Mouse (Mus musculus): Measurements from ENCODE around the gene Dtnbp1.

The Dtnbp1 gene

DNA sequence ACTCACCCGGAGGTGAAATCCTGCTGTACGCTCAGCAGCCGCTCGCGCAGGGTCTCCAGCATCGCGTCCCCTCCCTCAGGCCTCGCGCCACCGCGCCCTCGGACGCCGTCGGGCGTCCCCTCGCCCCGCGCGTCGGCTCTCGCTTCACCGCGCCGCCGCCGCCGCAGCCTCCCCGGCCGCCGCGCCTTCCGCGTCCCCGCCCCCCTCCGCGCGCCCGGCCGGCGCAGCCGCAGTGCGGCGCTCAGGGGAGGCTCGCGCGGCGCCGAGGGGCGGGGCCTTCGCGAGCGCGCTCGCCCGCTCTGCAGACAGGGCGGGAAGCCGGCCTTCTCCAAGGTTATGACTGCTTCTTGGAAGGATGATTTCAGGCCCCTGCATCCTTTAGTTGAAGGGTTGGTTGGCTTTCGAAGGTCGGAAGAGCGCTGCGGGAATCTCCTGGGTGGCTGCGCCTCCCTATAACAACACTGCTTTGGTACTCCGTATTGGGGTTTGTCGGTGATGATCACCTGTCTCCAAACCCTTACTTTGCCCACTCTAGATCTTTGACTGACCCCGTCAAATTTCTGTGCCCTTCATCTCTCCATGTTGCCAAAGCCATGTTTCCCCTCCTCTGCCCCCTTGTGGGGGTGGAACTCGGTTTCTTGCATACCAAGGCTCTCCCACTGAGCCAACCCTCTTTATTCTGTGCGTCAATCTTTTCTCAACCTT lies at the start of gene Dtnbp1:
TSS of gene Dtnbp1 (minus strand) at position 237 of the 705 bp plus-strand sequence.
- in situ Hi-C loops (cut with MboI) = no loop called here

DNA sequence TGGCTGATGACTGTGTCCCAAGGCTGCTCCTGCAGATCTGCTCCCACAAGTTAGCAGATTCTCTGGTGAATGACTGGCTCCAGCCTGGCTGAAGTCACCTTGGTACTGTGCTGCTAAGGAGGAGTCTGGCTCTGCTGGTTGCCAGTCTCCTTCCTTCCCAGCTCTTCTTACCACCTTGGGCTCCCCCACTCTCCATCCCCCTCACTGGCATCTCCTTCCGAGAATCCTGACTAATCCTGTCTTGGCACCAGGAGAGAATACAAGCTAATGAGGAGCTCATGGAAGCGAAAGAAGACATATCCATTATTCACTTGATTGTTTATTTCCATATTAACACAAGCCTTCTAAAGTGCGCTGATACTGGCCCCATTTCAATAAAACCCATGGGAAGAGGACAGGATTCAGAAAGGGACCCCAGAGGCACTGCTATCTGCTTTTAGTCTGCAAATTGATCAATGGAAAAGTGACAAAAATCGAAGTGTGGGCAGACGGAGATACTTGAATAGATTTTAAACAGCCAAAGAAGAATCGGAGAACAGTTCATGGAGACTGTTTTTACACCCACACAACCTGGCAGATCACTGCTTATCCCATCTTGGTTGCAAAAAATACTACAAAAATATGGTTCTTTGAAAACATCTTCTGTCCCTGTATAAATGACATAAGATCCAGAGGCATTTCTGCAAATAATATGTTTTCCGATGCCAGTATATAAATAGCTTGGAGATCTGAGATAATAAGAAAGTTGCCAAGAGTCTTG lies 47.5 kb upstream of the Dtnbp1 start:
- in situ Hi-C loops (cut with MboI) = no loop called here

GRCm38 (mm10) chr13:45043466-45043865 lies 41.5 kb upstream of the Dtnbp1 start:
- in situ Hi-C loops (cut with MboI) = no loop called here

GRCm38 (mm10) chr13:45040741-45041140 lies 38.8 kb upstream of the Dtnbp1 start:
- in situ Hi-C loops (cut with MboI) = no loop called here

- in situ Hi-C loops (cut with MboI) = no loop called here
Observed at GRCm38 (mm10) chr13:45040195-45040594, 38.2 kb upstream of the Dtnbp1 start.

GRCm38 (mm10) chr13:45036417-45036816 lies 34.5 kb upstream of the Dtnbp1 start:
- in situ Hi-C loops (cut with MboI) = no loop called here

DNA sequence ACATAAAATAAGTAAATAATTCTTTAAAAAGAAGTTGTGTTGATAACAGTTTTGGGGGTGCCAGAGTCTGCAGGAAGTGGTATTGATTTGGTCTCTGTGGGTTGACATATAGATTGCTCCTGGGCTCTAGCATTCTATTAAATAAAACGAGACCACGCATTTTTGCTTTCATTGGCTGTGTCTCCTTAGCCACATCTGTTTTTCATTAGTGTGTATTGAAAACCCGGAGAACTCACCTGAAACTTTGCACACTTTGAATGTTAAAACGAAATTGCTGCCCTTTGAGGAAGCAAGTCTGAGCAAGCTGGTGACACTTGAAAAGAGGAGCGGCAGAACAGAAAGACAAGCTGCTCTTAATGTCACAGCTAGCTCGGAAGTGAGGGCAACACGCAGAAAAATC lies 32.8 kb upstream of the Dtnbp1 start:
- in situ Hi-C loops (cut with MboI) = loop anchor here (5.0 kb wide), 1 partner anchor 443 kb away; no protein-coding TSS in a partner anchor

DNA sequence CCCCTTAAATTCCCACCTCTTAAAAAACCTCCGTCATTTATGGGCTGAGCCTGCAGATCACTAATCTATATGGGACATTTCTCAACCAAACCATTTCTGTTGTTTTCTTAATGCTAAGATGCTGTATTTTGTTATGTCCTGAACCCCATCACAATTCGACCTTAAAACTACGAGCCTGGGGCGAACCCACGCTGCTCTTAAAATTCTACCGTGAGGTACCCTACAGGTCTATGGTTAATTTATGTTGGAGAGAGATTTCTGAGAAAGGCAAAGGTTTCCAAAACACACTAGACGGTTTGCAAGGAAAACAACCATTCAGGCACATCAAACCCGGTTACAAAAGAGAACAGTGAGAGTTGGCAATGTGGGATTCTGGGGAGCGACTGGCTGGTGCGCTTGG lies 31.4 kb upstream of the Dtnbp1 start:
- in situ Hi-C loops (cut with MboI) = loop anchor here (5.0 kb wide), 1 partner anchor 444 kb away; no protein-coding TSS in a partner anchor

- in situ Hi-C loops (cut with MboI) = loop anchor here (5.0 kb wide), 1 partner anchor 445 kb away; no protein-coding TSS in a partner anchor
Observed at GRCm38 (mm10) chr13:45032484-45032883, 30.5 kb upstream of the Dtnbp1 start.

DNA sequence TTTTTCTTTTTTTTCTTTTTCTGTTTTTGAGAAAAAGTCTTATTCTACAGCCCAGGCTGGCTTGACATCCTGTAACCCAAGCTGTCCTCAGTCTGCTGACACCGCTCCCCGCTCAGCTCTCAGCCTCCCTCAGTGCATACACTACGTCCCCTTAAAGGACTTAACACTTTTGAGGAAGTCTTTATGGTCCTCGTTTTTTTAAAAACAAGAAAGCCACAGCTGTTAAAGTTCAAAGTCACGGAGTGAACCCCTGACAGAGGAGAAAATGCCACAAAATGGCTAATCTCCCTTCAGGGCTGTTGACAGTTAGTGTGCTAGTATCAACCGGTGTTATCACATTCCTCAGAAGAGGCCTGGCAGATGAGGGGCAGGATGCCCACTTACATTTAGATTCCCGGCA lies 29.8 kb upstream of the Dtnbp1 start:
- in situ Hi-C loops (cut with MboI) = loop anchor here (5.0 kb wide), 1 partner anchor 446 kb away; no protein-coding TSS in a partner anchor

GRCm38 (mm10) chr13:45031314-45031713 lies 29.4 kb upstream of the Dtnbp1 start:
- in situ Hi-C loops (cut with MboI) = loop anchor here (5.0 kb wide), 1 partner anchor 446 kb away; no protein-coding TSS in a partner anchor

DNA sequence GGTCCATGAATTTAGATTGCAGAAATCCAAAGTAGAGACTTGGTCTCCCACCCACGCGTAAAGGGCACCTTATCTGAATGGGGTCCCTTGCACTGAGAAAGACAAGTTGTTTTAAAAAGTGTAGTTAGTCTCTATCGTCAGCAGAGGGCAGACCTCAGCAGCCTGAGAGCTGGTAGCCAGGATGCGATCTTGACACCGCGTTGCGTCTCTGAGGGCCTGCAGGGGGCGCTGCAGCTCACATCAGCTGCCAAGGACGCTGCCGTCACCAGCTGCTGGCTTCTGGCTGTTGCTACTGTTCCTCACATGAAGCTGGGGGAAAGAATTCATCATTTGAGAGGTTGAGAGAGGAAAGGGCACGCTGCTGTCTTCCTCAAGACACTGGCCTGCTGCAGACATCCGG lies 28.9 kb upstream of the Dtnbp1 start:
- in situ Hi-C loops (cut with MboI) = loop anchor here (5.0 kb wide), 1 partner anchor 446 kb away; no protein-coding TSS in a partner anchor

DNA sequence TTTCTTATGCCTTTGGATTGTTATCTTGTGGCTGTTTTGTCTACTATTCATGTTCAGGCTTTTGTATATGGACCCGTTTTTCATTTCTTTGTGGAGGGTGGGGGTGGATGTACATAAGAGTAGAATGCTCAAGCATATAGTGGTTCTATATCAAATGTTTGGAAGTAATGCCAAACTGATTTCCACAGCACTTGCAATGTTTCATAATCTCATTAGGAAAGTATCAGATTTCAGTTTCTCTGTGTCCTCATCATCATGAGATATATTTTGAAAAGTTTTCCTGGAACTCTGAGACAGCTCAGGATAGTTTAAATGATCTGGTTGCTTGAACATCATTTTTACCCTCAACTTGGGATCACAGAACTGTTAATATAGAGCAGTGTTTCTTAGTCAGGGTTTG lies 27.8 kb upstream of the Dtnbp1 start:
- in situ Hi-C loops (cut with MboI) = loop anchor here (5.0 kb wide), 1 partner anchor 448 kb away; no protein-coding TSS in a partner anchor

- in situ Hi-C loops (cut with MboI) = no loop called here
Observed at GRCm38 (mm10) chr13:45026291-45026690, 24.3 kb upstream of the Dtnbp1 start.

- in situ Hi-C loops (cut with MboI) = no loop called here
Observed at GRCm38 (mm10) chr13:45024821-45025220, 22.9 kb upstream of the Dtnbp1 start.

- in situ Hi-C loops (cut with MboI) = no loop called here
Observed at GRCm38 (mm10) chr13:45023356-45024150, 21.6 kb upstream of the Dtnbp1 start.

DNA sequence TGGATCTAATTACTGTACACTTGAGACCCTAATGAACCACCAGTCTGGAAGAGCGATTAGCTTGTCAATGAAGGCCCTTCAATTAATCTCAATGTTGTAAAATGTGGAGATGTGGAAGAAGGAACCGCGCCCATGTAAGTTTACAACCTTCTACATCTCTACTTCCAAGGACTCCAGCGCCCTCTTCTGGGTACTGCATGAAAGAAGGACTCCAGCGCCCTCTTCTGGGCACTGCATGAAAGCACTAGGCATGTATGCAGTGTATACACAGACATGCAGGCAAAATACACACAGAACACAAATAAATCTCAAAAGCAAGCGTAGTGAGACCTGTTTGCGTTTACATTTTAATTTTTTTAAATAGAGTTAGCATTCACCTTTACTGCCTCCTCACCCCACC lies 6.2 kb upstream of the Dtnbp1 start:
- in situ Hi-C loops (cut with MboI) = no loop called here

DNA sequence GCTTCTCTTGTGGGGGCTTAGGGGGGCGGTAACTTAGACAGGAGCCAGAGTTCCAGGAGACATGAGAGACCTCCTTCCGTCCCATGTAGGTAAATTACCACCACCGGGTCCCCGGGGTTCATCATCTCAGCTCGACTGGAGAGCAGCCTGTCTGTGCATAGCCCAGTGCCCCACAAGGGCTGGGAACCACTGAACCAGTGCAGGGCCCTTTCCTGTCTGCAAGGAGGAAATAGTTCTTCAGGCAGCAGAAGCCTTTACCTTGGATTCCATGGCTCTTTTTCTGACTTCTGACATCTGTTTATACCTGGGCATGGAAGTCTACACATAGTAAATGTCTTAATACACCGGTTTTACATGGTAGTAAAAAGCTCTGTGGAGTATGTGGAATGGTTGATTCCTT lies 5.8 kb upstream of the Dtnbp1 start:
- in situ Hi-C loops (cut with MboI) = no loop called here

- in situ Hi-C loops (cut with MboI) = no loop called here
Observed at GRCm38 (mm10) chr13:45006483-45006882, 4.5 kb upstream of the Dtnbp1 start.

- in situ Hi-C loops (cut with MboI) = no loop called here
Observed at GRCm38 (mm10) chr13:45005861-45006260, 3.9 kb upstream of the Dtnbp1 start.

- in situ Hi-C loops (cut with MboI) = no loop called here
Observed at GRCm38 (mm10) chr13:45004987-45005592, 3.1 kb upstream of the Dtnbp1 start.

DNA sequence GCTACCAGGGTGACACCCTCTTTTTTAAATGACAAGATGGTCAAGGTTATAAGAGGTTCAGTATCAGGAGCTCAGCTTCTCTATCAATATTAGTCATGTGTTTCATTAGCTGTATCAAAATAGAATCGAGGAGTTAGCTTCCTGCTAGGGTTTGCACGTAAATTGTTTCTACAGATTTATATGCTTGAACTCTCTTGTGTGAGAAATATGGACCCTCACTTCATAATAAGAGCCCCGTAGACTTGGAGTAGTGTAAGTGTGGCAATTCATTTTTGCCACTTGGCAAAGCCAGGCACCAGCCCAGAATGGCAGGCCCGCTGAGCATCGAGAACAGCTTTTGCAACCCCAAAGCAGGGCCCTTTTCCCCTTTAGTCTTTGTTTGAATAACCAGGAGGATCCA lies 1.1 kb upstream of the Dtnbp1 start:
- in situ Hi-C loops (cut with MboI) = no loop called here
